Mouse (Mus musculus): ENCODE results near the gene Nudt13. TPM values are rescaled to one million over a fixed set of nuclear protein-coding genes. Genes with fewer than 3 reads are reported as not detected.

The Nudt13 gene
- polyA plus RNA-seq (2017; shearing (Covaris generic)), result 17.6 TPM

GRCm38 (mm10) chr14:20294117-20294892 lies at the start of gene Nudt13:
Gene Nudt13, plus strand, starts transcription at chr14:20294697.

GRCm38 (mm10) chr14:20269082-20269809 lies 25.3 kb upstream of the Nudt13 start, which contains the start of gene Kcnk16:
Gene Kcnk16, minus strand, starts transcription at chr14:20269199.

DNA sequence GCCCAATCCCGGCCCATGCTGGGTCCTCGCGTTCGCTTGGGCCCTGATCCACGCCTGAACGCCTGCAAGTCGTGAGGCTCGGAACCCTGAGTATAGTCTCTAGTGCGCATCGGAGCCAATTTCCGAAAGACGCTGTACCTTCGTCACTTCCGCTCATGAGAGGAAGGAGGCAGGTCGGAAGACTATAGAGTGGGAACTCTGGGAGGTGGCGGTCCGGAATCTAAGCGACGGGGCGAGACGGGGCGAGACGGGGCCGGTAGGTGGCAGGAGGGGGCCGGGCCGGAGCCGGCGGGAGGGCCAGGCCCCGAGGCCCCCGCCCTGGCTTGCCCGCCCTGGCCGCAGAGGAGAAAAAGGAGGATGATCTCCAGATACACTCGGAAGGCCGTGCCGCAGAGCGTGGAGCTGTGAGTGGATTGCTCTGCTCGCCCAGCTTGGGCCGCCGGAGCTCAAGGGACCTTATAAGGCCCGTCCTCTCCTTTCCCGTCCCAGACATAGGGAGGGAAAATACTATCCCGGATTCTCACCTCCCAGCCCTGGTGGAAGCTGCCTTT lies 53.6 kb downstream of the Nudt13 start, which contains the start of the genes Ecd and Fam149b:
Gene Ecd, minus strand, starts transcription at position 131 of the 551 bp plus-strand sequence.
Gene Fam149b, plus strand, starts transcription at position 172 of the 551 bp plus-strand sequence.

Other genes starting within 250 kb of the Nudt13 start
- 34.3 TPM for gene Saysd1, start 156.2 kb upstream of the Nudt13 start, polyA plus RNA-seq (2017; shearing (Covaris generic))
- gene Kcnk5, start 112.9 kb upstream of the Nudt13 start, polyA plus RNA-seq (2017; shearing (Covaris generic)), result 6.7 TPM
- gene Kcnk16, start 25.5 kb upstream of the Nudt13 start, polyA plus RNA-seq (2017; shearing (Covaris generic)), result not detected
- 61.1 TPM for gene Ecd, start 53.4 kb downstream of the Nudt13 start, polyA plus RNA-seq (2017; shearing (Covaris generic))
- 75.8 TPM for gene Fam149b, start 53.5 kb downstream of the Nudt13 start, polyA plus RNA-seq (2017; shearing (Covaris generic))
- gene Dnajc9, start 94.2 kb downstream of the Nudt13 start, polyA plus RNA-seq (2017; shearing (Covaris generic)), result 145 TPM
- gene Mrps16, start 98.9 kb downstream of the Nudt13 start, polyA plus RNA-seq (2017; shearing (Covaris generic)), result 98.6 TPM
- gene Cfap70, start 157.5 kb downstream of the Nudt13 start, polyA plus RNA-seq (2017; shearing (Covaris generic)), result not detected
- gene Anxa7, start 185.4 kb downstream of the Nudt13 start, polyA plus RNA-seq (2017; shearing (Covaris generic)), result 44.0 TPM
- 1.7 TPM for gene Mss51, start 202.2 kb downstream of the Nudt13 start, polyA plus RNA-seq (2017; shearing (Covaris generic))

All from CD4-positive, CD25-positive, alpha-beta regulatory T cell (primary cell).